Mouse (Mus musculus) kidney, embryonic 16.5 days (tissue): ENCODE measurements around the gene Myo5c. TPM values are rescaled to one million over a fixed set of nuclear protein-coding genes. Genes with fewer than 3 reads are reported as not detected.
A peak's percentile ranks its signal among the peaks of the same experiment; 100 is the strongest.

Source experiments
- ATAC-seq: fragments of 200-750 bp; cut with Nextera tagmentation; 2 replicates; pipeline ENCODE4 v1.8.0; 2017; ENCODE audit warnings: moderate TSS enrichment; ENCODE audit not compliant: low FRiP score, low TSS enrichment
- H3K27ac ChIP-seq: fragments of 300-500 bp; sonication (generic); 2 replicates; pipeline ENCODE4 v1.5.1; 2014; ENCODE audit warnings: low read length
- H3K27me3 ChIP-seq: fragments of 300-500 bp; sonication (generic); 2 replicates; pipeline ENCODE4 v1.6.1; 2014; ENCODE audit warnings: low read length, control low read depth, mixed read lengths; ENCODE audit not compliant: insufficient read depth
- H3K36me3 ChIP-seq: fragments of 300-500 bp; sonication (generic); 2 replicates; pipeline ENCODE4 v1.6.1; 2014; ENCODE audit warnings: low read length, control low read depth, mixed read lengths; ENCODE audit not compliant: insufficient read depth
- H3K4me1 ChIP-seq: fragments of 300-500 bp; sonication (generic); 2 replicates; pipeline ENCODE4 v1.6.1; 2014; ENCODE audit warnings: low read length, control low read depth, mixed read lengths; ENCODE audit not compliant: insufficient read depth
- H3K4me2 ChIP-seq: fragments of 300-500 bp; sonication (generic); replicated peaks from 2 replicates; pipeline ENCODE4 v1.6.1; 2014; ENCODE audit warnings: low read depth, low read length
- H3K4me3 ChIP-seq: fragments of 300-500 bp; sonication (generic); 2 replicates; pipeline ENCODE4 v1.5.1; 2014; ENCODE audit warnings: mild to moderate bottlenecking, low read length
- H3K9ac ChIP-seq: fragments of 300-500 bp; sonication (generic); replicated peaks from 2 replicates; pipeline ENCODE4 v1.6.1; 2014; ENCODE audit warnings: low read length
- H3K9me3 ChIP-seq: fragments of 300-500 bp; sonication (generic); 2 replicates; pipeline ENCODE4 v1.6.1; 2016; ENCODE audit warnings: low read length, control low read depth
- WGBS: fragments of 180-500 bp; shearing (Covaris S2); extraction: QIAGEN DNeasy Blood & Tissue Kit; methylation state at CpG from one replicate; pipeline ENCODE4 v1.1.7; 2014; 5-methylcytosine and 5-hydroxymethylcytosine counted together
- polyA plus RNA-seq: library from polyadenylated mRNA; unstranded; fragments of >200 nt; fragmentation: Nextera tagmentation; extraction: Ambion mirVana; gene quantifications from 2 replicates; pipeline ENCODE4 v1.2.1, GENCODE M21; 2015

Gene Myo5c
- polyA plus RNA-seq, 1 experiment from 2014 or later, result 4.0 TPM

- no peaks in the 10 kb centered on the region for H3K4me1 ChIP-seq
- no peak overlapping the region for H3K4me2 ChIP-seq
- no peak overlapping the region for H3K4me3 ChIP-seq
- 87% methylated on average over 11 of the region's 11 CpGs for WGBS
- ATAC-seq, result no peak
- H3K9me3 ChIP-seq, result no peaks in the 10 kb centered on the region
- no peak overlapping the region for H3K27ac ChIP-seq
- peaks cover 21% of the 10 kb centered on the region; the same call in 1 of the 2 replicates for H3K36me3 ChIP-seq
- no peak overlapping the region for H3K9ac ChIP-seq
- no peaks in the 10 kb centered on the region for H3K27me3 ChIP-seq
These were observed 16.9 kb upstream of the Myo5c start for GRCm38 (mm10) chr9:75214743-75215413.

- no peak overlapping the region for H3K4me2 ChIP-seq
- no peak overlapping the region for H3K27ac ChIP-seq
- H3K4me1 ChIP-seq, result no peaks in the 10 kb centered on the region
- H3K9ac ChIP-seq, result no peak overlapping the region
- peaks cover 10% of the 10 kb centered on the region; the same call in 1 of the 2 replicates for H3K36me3 ChIP-seq
- H3K27me3 ChIP-seq, result no peaks in the 10 kb centered on the region
- ATAC-seq, result no peak
- WGBS, result 71% methylated on average over 5 of the region's 5 CpGs
- H3K9me3 ChIP-seq, result no peaks in the 10 kb centered on the region
- no peak overlapping the region for H3K4me3 ChIP-seq
These were observed 11.9 kb upstream of the Myo5c start for GRCm38 (mm10) chr9:75219942-75220341.

- Histone ChIP-seq H3K4me3 (no peak overlapping the region), H3K4me2 (no peak overlapping the region), H3K9ac (no peak overlapping the region), H3K27me3 (no peaks in the 10 kb centered on the region), H3K27ac (no peak overlapping the region), H3K36me3 (peaks cover 5% of the 10 kb centered on the region; the same call in 1 of the 2 replicates), H3K4me1 (no peaks in the 10 kb centered on the region), H3K9me3 (no peaks in the 10 kb centered on the region)
- 67% methylated on average over 10 of the region's 10 CpGs for WGBS
- peak; percentile 71 for ATAC-seq
These were observed 10.2 kb upstream of the Myo5c start for GRCm38 (mm10) chr9:75221420-75222287.

GRCm38 (mm10) chr9:75232860-75233259, 1.0 kb downstream of the Myo5c start:
- peaks cover 10% of the 10 kb centered on the region; the same call in 1 of the 2 replicates for H3K27me3 ChIP-seq
- no peak for ATAC-seq
- H3K27ac ChIP-seq, result no peak overlapping the region
- H3K4me1 ChIP-seq, result 0 out of 2 replicates have a peak, but pooled peaks cover 3% of the 10 kb centered on the region
- H3K36me3 ChIP-seq, result no peaks in the 10 kb centered on the region
- H3K4me2 ChIP-seq, result peak overlapping the region; percentile 67; the same call in 1 of the 2 replicates
- WGBS, result 28% methylated on average over 7 of the region's 8 CpGs
- no peak overlapping the region for H3K9ac ChIP-seq
- H3K4me3 ChIP-seq, result no peak overlapping the region
- H3K9me3 ChIP-seq, result no peaks in the 10 kb centered on the region

DNA sequence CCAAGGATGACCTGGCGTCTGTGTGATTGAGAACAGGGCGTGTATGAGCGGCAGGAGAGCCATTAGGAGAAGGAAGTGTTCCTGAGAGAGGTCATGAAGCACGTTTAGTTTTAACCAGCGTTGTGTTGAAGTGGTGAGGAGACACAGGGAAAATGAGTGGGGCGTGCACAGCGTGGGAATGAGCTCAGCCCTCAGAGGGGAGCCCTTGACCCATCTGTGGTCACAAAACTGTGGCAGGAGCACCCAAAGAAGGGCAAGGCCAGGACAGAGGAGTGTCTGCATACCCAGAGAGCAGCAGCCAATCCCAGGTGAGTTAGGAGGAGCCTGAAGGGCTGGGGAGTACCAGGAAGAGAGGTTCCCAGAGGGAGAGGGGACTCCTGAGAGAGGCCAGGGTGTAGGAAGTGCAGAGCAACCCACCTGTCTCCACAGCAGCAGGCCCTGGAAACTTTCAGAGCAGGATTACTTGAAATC, 2.5 kb downstream of the Myo5c start:
- 0 out of 2 replicates have a peak, but pooled peaks cover 3% of the 10 kb centered on the region for H3K4me1 ChIP-seq
- H3K4me2 ChIP-seq, result no peak overlapping the region
- ATAC-seq, result peak; percentile 52
- peaks cover 10% of the 10 kb centered on the region; the same call in 1 of the 2 replicates for H3K27me3 ChIP-seq
- WGBS, result 26% methylated on average over 7 of the region's 7 CpGs
- no peaks in the 10 kb centered on the region for H3K36me3 ChIP-seq
- H3K9ac ChIP-seq, result no peak overlapping the region
- no peaks in the 10 kb centered on the region for H3K9me3 ChIP-seq
- H3K4me3 ChIP-seq, result no peak overlapping the region
- no peak overlapping the region for H3K27ac ChIP-seq

- 56% methylated on average over 12 of the region's 12 CpGs for WGBS
- H3K36me3 ChIP-seq, result no peaks in the 10 kb centered on the region
- no peak overlapping the region for H3K9ac ChIP-seq
- no peak overlapping the region for H3K27ac ChIP-seq
- H3K4me3 ChIP-seq, result no peak overlapping the region
- no peak overlapping the region for H3K4me2 ChIP-seq
- peaks cover 10% of the 10 kb centered on the region; the same call in 1 of the 2 replicates for H3K27me3 ChIP-seq
- no peaks in the 10 kb centered on the region for H3K9me3 ChIP-seq
- 0 out of 2 replicates have a peak, but pooled peaks cover 3% of the 10 kb centered on the region for H3K4me1 ChIP-seq
- ATAC-seq, result no peak
These were observed 3.3 kb downstream of the Myo5c start for GRCm38 (mm10) chr9:75234983-75235627.

DNA sequence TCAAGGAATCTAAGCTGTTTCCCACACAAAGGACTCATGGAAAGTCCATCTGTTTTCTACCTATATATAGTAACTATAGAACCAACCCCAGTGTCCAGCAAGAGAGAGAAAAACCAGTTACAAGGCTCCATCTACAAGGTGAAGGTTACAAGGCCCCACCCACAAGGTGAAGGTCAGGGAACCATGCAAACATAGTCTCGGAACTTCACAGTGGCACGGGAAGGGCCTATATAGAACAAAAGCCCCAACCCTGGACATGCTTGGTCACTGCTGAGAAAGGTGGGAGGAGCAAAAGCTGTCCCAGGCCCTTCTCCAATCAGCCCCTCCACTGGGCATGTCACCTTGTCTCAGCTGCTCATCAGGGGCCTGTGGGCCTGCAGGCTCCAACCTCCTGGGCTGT, 3.9 kb downstream of the Myo5c start:
- no peaks in the 10 kb centered on the region for H3K36me3 ChIP-seq
- H3K4me2 ChIP-seq, result no peak overlapping the region
- ATAC-seq, result no peak
- H3K9me3 ChIP-seq, result no peaks in the 10 kb centered on the region
- peaks cover 10% of the 10 kb centered on the region; the same call in 1 of the 2 replicates for H3K27me3 ChIP-seq
- WGBS, result 49% methylated on average over 2 of the region's 2 CpGs
- no peak overlapping the region for H3K9ac ChIP-seq
- H3K4me1 ChIP-seq, result 0 out of 2 replicates have a peak, but pooled peaks cover 3% of the 10 kb centered on the region
- H3K4me3 ChIP-seq, result no peak overlapping the region
- no peak overlapping the region for H3K27ac ChIP-seq

DNA sequence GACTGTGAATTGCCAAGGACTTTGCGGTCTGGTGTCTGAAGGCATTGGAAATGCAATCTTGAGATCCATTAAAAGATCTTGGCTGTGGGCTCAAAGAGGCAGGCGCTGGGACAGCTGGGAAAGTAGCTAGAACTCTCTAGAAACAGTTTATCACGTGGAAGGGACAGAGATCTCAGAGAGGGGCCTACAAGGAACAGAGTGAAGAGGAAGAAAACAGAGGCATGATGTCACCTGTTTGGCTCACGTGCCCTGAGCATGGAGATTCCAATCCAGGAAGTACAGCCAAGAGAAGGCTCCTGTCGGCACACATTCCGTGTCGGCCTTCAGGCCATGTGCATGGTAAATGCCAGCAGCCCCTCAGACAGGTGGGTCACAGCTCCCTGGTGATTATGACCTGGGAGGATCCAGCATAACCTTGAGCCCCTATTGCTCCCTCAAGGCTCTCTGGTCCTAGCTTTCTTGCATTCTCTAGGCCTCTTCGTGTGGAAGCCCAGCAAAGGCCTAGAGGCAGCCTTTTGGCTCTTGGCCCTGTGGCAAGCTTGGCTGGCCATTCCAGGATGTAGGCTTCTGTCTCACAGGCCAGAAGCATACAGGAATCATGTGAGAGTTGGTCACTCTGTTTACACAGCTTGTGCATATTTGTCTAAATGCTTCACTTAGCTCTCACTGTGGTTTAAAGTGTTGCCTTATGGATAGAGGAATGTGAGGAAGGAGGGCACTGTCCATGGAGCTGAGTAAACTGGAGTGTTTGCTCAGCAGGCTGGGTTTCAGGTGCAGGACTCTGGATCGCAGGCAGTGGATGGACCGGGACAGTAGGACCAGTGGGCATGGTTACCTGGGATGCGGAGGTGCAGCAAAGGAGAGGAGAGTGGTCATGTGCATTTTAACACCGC, 4.8 kb downstream of the Myo5c start:
- no peak overlapping the region for H3K9ac ChIP-seq

GRCm38 (mm10) chr9:75238179-75238578, 6.4 kb downstream of the Myo5c start:
- no peaks in the 10 kb centered on the region for H3K36me3 ChIP-seq
- 76% methylated on average over 3 of the region's 3 CpGs for WGBS
- H3K9ac ChIP-seq, result no peak overlapping the region
- no peaks in the 10 kb centered on the region; the same call in 1 of the 2 replicates for H3K27me3 ChIP-seq
- no peak overlapping the region for H3K4me3 ChIP-seq
- H3K4me2 ChIP-seq, result no peak overlapping the region
- H3K27ac ChIP-seq, result no peak overlapping the region
- H3K9me3 ChIP-seq, result no peaks in the 10 kb centered on the region
- ATAC-seq, result no peak
- H3K4me1 ChIP-seq, result no peaks in the 10 kb centered on the region

More for the DNA sequence above, 4.8 kb downstream of the Myo5c start:
- 0 out of 2 replicates have a peak, but pooled peaks cover 3% of the 10 kb centered on the region for H3K4me1 ChIP-seq
- ATAC-seq, result 0 out of 2 replicates have a peak, but pooled peaks have one; percentile 18
- WGBS, result 82% methylated on average over 12 of the region's 12 CpGs
- no peak overlapping the region for H3K27ac ChIP-seq
- H3K4me2 ChIP-seq, result no peak overlapping the region
- no peaks in the 10 kb centered on the region for H3K9me3 ChIP-seq
- H3K4me3 ChIP-seq, result no peak overlapping the region
- no peaks in the 10 kb centered on the region for H3K36me3 ChIP-seq
- peaks cover 7% of the 10 kb centered on the region; the same call in 1 of the 2 replicates for H3K27me3 ChIP-seq
